Mouse (Mus musculus): Measurements from ENCODE around the gene Tnfaip1. TPM values are rescaled to one million over a fixed set of nuclear protein-coding genes. Genes with fewer than 3 reads are reported as not detected.
A peak's percentile ranks its signal among the peaks of the same experiment; 100 is the strongest.

Gene Tnfaip1
- polyA plus RNA-seq, 1 experiment from 2014 or later: 91.6 TPM

- no peaks in the 10 kb centered on the region for H3K9me3 ChIP-seq (replicated peaks; ENCODE audit: control insufficient read depth, low read length)
- no peaks in the 10 kb centered on the region for H3K4me1 ChIP-seq (ENCODE audit: control insufficient read depth, insufficient read depth, low read length)
- H3K36me3 ChIP-seq (replicated peaks; ENCODE audit: control insufficient read depth, insufficient read depth, low read depth, low read length): no peaks in the 10 kb centered on the region; the same call in 1 of the 2 replicates
- no peak overlapping the region for H3K9ac ChIP-seq (replicated peaks; ENCODE audit: low read length)
- H3K27me3 ChIP-seq (ENCODE audit: control insufficient read depth, insufficient read depth, low read length): no peaks in the 10 kb centered on the region
- no peak overlapping the region for H3K4me2 ChIP-seq (ENCODE audit: low read depth, low read length)
- WGBS: 75% methylated on average over 3 of the region's 3 CpGs
- DNase-seq (ENCODE audit: low spot score) (no peak), ATAC-seq (replicated peaks; ENCODE audit: insufficient number of reproducible peaks, low FRiP score, low TSS enrichment, low read depth) (no peak)
- no peak overlapping the region for H3K27ac ChIP-seq (replicated peaks; ENCODE audit: low read depth, low read length)
- H3K4me3 ChIP-seq (ENCODE audit: low read depth, low read length): no peak overlapping the region
These were observed 30.7 kb downstream of the Tnfaip1 start for GRCm38 (mm10) chr11:78505430-78505829.

- H3K9me3 ChIP-seq (replicated peaks; ENCODE audit: control insufficient read depth, low read length): no peaks in the 10 kb centered on the region
- ATAC-seq (replicated peaks; ENCODE audit: insufficient number of reproducible peaks, low FRiP score, low TSS enrichment, low read depth) (no peak), DNase-seq (ENCODE audit: low spot score) (no peak)
- no peak within 1 kb of the TSS for H3K27ac ChIP-seq (replicated peaks; ENCODE audit: low read depth, low read length)
- no peak within 1 kb of the TSS for H3K9ac ChIP-seq (replicated peaks; ENCODE audit: low read length)
- H3K4me3 ChIP-seq (ENCODE audit: low read depth, low read length): no peak within 1 kb of the TSS
- H3K36me3 ChIP-seq (replicated peaks; ENCODE audit: control insufficient read depth, insufficient read depth, low read depth, low read length): no peaks in the 10 kb centered on the region; the same call in 1 of the 2 replicates
- no peak within 1 kb of the TSS for H3K4me2 ChIP-seq (ENCODE audit: low read depth, low read length)
- WGBS: 69% methylated on average over 7 of the region's 7 CpGs
- H3K27me3 ChIP-seq (ENCODE audit: control insufficient read depth, insufficient read depth, low read length): peaks cover 5% of the 10 kb centered on the region; the same call in 1 of the 2 replicates
- H3K4me1 ChIP-seq (ENCODE audit: control insufficient read depth, insufficient read depth, low read length): no peaks in the 10 kb centered on the region
These were observed 33.1 kb downstream of the Tnfaip1 start, which contains the start of gene Sebox for GRCm38 (mm10) chr11:78502909-78503650. Gene Sebox, plus strand, starts transcription at chr11:78503447.

GRCm38 (mm10) chr11:78501529-78501928, 34.6 kb downstream of the Tnfaip1 start:
- H3K4me3 ChIP-seq (ENCODE audit: low read depth, low read length): no peak overlapping the region
- H3K27me3 ChIP-seq (ENCODE audit: control insufficient read depth, insufficient read depth, low read length): peaks cover 10% of the 10 kb centered on the region
- H3K4me2 ChIP-seq (ENCODE audit: low read depth, low read length): no peak overlapping the region; the same call in 1 of the 2 replicates
- H3K27ac ChIP-seq (replicated peaks; ENCODE audit: low read depth, low read length): no peak overlapping the region
- WGBS: 76% methylated on average over 20 of the region's 20 CpGs
- ATAC-seq (replicated peaks; ENCODE audit: insufficient number of reproducible peaks, low FRiP score, low TSS enrichment, low read depth) (no peak), DNase-seq (ENCODE audit: low spot score) (no peak)
- no peak overlapping the region for H3K9ac ChIP-seq (replicated peaks; ENCODE audit: low read length)
- peaks cover 3% of the 10 kb centered on the region; the same call in 1 of the 2 replicates for H3K4me1 ChIP-seq (ENCODE audit: control insufficient read depth, insufficient read depth, low read length)
- no peaks in the 10 kb centered on the region for H3K36me3 ChIP-seq (replicated peaks; ENCODE audit: control insufficient read depth, insufficient read depth, low read depth, low read length)
- no peaks in the 10 kb centered on the region for H3K9me3 ChIP-seq (replicated peaks; ENCODE audit: control insufficient read depth, low read length)

- ATAC-seq (replicated peaks; ENCODE audit: insufficient number of reproducible peaks, low FRiP score, low TSS enrichment, low read depth) (no peak), DNase-seq (ENCODE audit: low spot score) (no peak)
- peaks cover 3% of the 10 kb centered on the region; the same call in 1 of the 2 replicates for H3K4me1 ChIP-seq (ENCODE audit: control insufficient read depth, insufficient read depth, low read length)
- no peaks in the 10 kb centered on the region for H3K9me3 ChIP-seq (replicated peaks; ENCODE audit: control insufficient read depth, low read length)
- H3K4me2 ChIP-seq (ENCODE audit: low read depth, low read length): no peak overlapping the region
- H3K27ac ChIP-seq (replicated peaks; ENCODE audit: low read depth, low read length): no peak overlapping the region
- H3K27me3 ChIP-seq (ENCODE audit: control insufficient read depth, insufficient read depth, low read length): peaks cover 16% of the 10 kb centered on the region
- no peak overlapping the region for H3K4me3 ChIP-seq (ENCODE audit: low read depth, low read length)
- 82% methylated on average over 9 of the region's 9 CpGs for whole genome bisulfite sequencing
- H3K36me3 ChIP-seq (replicated peaks; ENCODE audit: control insufficient read depth, insufficient read depth, low read depth, low read length): no peaks in the 10 kb centered on the region
- H3K9ac ChIP-seq (replicated peaks; ENCODE audit: low read length): no peak overlapping the region
These were observed 35.4 kb downstream of the Tnfaip1 start for GRCm38 (mm10) chr11:78500623-78501202.

- peaks cover 3% of the 10 kb centered on the region; the same call in 1 of the 2 replicates for H3K4me1 ChIP-seq (ENCODE audit: control insufficient read depth, insufficient read depth, low read length)
- 42% methylated on average over 16 of the region's 16 CpGs for WGBS
- no peak overlapping the region for H3K9ac ChIP-seq (replicated peaks; ENCODE audit: low read length)
- H3K4me3 ChIP-seq (ENCODE audit: low read depth, low read length): no peak overlapping the region
- H3K27ac ChIP-seq (replicated peaks; ENCODE audit: low read depth, low read length): no peak overlapping the region
- ATAC-seq (replicated peaks; ENCODE audit: insufficient number of reproducible peaks, low FRiP score, low TSS enrichment, low read depth): no peak
- H3K9me3 ChIP-seq (replicated peaks; ENCODE audit: control insufficient read depth, low read length): no peaks in the 10 kb centered on the region
- H3K36me3 ChIP-seq (replicated peaks; ENCODE audit: control insufficient read depth, insufficient read depth, low read depth, low read length): no peaks in the 10 kb centered on the region
- H3K27me3 ChIP-seq (ENCODE audit: control insufficient read depth, insufficient read depth, low read length): peaks cover 22% of the 10 kb centered on the region
- DNase-seq (ENCODE audit: low spot score): no peak
- 0 out of 2 replicates have a peak overlapping the region, but pooled peaks have one; percentile 5 for H3K4me2 ChIP-seq (ENCODE audit: low read depth, low read length)
These were observed 36.6 kb downstream of the Tnfaip1 start for GRCm38 (mm10) chr11:78499543-78499942.

- no peaks in the 10 kb centered on the region for H3K36me3 ChIP-seq (replicated peaks; ENCODE audit: control insufficient read depth, insufficient read depth, low read depth, low read length)
- peaks cover 3% of the 10 kb centered on the region; the same call in 1 of the 2 replicates for H3K4me1 ChIP-seq (ENCODE audit: control insufficient read depth, insufficient read depth, low read length)
- H3K4me3 ChIP-seq (ENCODE audit: low read depth, low read length): peak within 1 kb of the TSS; percentile 59
- peak within 1 kb of the TSS; percentile 11; the same call in 1 of the 2 replicates for H3K9ac ChIP-seq (replicated peaks; ENCODE audit: low read length)
- DNase-seq (ENCODE audit: low spot score): no peak
- ATAC-seq (replicated peaks; ENCODE audit: insufficient number of reproducible peaks, low FRiP score, low TSS enrichment, low read depth): no peak
- H3K27ac ChIP-seq (replicated peaks; ENCODE audit: low read depth, low read length): no peak within 1 kb of the TSS
- peaks cover 22% of the 10 kb centered on the region for H3K27me3 ChIP-seq (ENCODE audit: control insufficient read depth, insufficient read depth, low read length)
- H3K4me2 ChIP-seq (ENCODE audit: low read depth, low read length): peak within 1 kb of the TSS; percentile 99
- 46% methylated on average over 7 of the region's 7 CpGs for WGBS
- H3K9me3 ChIP-seq (replicated peaks; ENCODE audit: control insufficient read depth, low read length): no peaks in the 10 kb centered on the region
These were observed 37.1 kb downstream of the Tnfaip1 start, which contains the start of gene Vtn for GRCm38 (mm10) chr11:78499004-78499403. Gene Vtn, plus strand, starts transcription at chr11:78499091.

GRCm38 (mm10) chr11:78497544-78498522, 38.3 kb downstream of the Tnfaip1 start, which contains the start of gene Sarm1:
Gene Sarm1, minus strand, starts transcription at chr11:78497754.
- Histone ChIP-seq H3K9me3 (replicated peaks; ENCODE audit: control insufficient read depth, low read length) (no peaks in the 10 kb centered on the region), H3K4me2 (ENCODE audit: low read depth, low read length) (peak within 1 kb of the TSS; percentile 99), H3K27me3 (ENCODE audit: control insufficient read depth, insufficient read depth, low read length) (peaks cover 22% of the 10 kb centered on the region), H3K4me1 (ENCODE audit: control insufficient read depth, insufficient read depth, low read length) (peaks cover 3% of the 10 kb centered on the region; the same call in 1 of the 2 replicates), H3K36me3 (replicated peaks; ENCODE audit: control insufficient read depth, insufficient read depth, low read depth, low read length) (no peaks in the 10 kb centered on the region), H3K9ac (replicated peaks; ENCODE audit: low read length) (peak within 1 kb of the TSS; percentile 54), H3K27ac (replicated peaks; ENCODE audit: low read depth, low read length) (no peak within 1 kb of the TSS), H3K4me3 (ENCODE audit: low read depth, low read length) (peak within 1 kb of the TSS; percentile 59)
- ATAC-seq (replicated peaks; ENCODE audit: insufficient number of reproducible peaks, low FRiP score, low TSS enrichment, low read depth) (peak; percentile 92), DNase-seq (ENCODE audit: low spot score) (peak; percentile 98)
- 3% methylated on average over 35 of the region's 36 CpGs for WGBS

All from embryonic facial prominence, embryonic 11.5 days (tissue).